Mouse (Mus musculus) cerebellum, adult 11-12 months (tissue): ENCODE results near the gene Patj.
A peak's percentile ranks its signal among the peaks of the same experiment; 100 is the strongest.

Experiments
- DNase-seq: peaks from one replicate; pipeline ENCODE4 v3.0.0; 2022

Patj gene

DNA sequence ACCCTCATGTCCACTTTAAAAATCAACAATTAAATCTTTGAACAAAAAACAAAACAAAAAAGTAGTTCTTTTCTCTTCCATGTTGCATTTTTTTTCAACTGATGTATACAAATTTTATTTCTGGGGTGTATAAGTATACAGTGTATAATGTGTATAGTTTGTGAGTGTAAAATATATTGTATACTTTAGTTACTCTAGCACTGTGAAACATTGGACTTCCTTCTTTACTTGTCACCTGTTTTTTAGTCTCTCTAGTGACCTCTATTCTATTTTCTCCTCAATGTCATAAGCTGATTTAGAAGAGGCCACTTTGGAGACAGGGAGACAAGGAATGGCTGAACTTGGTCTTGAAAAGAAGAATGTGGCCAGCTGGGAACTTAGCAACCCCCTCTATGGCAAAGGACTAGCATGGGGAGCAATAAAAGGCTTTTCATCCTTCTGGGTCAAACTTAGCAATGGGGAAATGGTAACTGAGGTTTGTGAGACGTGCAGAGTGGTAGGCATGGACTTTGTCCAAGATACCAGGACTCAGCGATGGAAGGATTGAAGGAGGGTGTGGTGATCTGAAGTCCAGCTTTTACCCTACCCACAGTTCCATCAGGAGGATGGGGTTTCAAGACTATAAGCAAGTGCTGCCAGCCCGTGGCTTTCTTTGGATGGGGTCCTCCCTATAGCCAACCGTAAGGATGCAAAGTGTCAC lies 54.1 kb downstream of the Patj start:
- no peak for DNase-seq

DNA sequence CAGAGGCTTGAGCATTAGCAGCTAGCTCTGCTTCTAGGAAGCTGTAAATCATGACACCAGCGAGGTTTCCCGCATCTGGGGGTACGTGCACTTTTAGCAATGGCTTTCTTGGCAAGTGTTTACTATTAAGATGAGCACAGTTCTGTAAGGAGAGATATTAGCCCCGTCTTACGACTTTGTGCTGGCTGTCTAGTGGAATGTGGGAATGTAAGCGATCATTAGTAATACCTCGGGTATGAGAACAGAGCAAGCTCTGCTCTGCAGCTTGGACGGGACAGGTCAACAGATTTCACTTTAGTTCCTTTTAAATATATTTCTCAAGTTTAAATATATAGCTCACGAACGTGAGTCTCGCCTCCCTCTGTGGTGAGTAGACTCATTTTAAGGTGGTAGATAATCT lies 54.7 kb downstream of the Patj start:
- DNase-seq: no peak

DNA sequence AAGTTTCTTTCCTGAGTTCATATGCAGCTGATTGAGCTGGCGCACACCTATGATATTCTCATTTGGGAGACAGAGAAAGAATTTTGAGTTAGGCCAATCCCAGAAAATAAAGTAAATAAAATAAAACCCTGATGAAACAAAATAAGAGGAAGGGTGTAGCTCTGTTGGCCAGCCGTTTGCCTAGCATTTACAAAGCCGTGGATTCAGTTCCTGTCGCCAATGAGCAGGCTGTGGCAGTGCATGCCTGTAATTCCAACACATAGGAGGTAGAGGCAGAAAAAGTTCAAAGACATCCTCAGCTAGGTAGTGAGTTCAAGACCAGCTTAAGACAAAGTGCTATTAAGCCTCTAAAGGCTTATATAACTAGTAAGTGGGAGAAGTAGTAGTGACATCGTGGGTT lies 55.2 kb downstream of the Patj start:
- no peak for DNase-seq

DNA sequence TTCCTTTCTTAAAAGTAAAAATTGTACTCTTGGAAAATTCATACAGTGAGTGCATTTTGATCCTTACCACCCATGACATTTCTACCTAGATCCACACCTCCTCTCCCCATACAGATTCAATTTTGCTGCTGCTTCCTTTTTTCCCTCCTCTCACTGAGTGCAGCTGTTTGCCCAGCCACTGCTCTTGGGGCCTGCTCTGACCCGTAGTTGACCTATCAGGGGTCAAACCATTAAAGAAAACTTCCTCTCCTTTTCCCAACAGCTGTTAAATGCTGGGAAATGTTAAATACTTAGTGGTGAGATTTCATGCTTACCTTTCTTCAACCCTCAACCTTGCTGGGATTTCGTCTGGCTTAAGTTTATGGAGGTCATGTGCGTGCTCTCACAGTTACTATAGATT lies 55.7 kb downstream of the Patj start:
- DNase-seq: no peak

DNA sequence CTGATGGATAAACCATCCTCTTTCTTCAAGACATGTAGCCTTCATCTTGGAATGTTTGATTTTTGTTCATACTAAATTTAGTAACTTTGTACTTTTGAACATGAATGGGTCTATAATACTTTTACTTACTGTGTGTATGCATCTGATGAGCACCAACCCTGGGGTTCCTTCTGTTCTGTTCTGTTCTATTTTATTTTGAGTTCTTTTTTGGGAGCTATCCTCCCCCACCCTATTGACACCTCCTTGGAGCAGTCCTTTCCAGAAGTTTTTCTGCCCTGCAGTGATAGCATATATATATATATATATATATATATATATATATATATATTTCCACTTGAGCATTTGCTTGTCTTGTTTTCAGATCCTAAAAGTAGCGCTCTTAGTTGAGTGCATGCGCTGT lies 57.1 kb downstream of the Patj start:
- no peak for DNase-seq

DNA sequence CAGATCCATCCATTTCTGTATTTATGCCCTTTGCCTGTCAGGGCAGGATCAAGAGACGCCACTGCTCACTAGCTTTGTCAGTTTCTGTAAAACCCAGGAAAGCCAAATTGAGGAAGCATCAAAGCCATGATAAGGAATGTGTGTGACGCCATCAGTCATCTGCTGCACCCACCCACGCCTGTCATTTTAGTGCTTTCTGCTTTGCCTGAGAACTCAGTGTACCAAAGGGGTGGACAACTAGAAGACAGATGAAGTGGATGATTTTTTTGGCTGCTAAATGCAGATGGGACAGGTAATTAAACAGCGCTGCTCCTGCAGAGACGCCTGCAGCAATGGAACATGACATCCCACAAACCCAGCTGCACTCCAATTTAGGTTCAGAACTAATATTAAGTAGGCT lies 57.6 kb downstream of the Patj start:
- DNase-seq: peak; percentile 10

DNA sequence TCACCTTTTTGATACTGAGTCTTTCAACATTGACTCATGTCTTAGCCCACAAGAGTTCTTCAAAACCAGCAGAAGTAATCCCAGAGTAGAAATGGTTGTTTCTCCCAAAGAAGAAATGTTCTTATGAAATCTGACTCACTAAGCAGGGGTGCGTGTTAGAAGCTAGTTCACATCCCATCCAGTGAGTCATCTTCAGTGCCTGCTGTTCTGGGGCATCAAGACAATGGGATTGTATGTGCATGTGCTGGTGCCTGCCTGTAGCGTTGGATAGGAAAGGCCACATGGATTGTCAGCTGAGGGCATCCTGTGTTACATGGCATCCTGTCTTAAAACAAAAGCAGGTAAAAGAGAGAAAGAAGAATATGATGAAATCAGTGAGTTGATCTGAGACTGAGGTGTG lies 59.8 kb downstream of the Patj start:
- DNase-seq: no peak

DNA sequence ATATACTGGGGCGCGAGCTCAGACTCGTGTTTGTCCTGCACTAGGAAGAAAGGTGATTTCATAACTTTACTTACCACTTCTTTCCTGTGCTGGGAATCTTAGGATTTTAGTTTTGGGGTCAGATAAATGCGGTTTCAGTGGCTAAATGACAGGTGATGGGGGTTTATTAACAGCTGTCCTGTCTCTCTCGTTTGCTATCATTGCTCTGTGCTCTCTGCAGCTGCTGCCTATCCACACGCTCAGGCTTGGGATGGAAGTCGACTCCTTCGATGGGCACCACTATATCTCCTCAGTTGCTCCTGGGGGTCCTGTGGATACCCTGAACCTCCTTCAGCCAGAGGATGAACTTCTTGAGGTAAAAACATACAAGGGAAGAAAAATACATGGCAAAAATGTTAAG lies 60.3 kb downstream of the Patj start:
- DNase-seq: no peak

DNA sequence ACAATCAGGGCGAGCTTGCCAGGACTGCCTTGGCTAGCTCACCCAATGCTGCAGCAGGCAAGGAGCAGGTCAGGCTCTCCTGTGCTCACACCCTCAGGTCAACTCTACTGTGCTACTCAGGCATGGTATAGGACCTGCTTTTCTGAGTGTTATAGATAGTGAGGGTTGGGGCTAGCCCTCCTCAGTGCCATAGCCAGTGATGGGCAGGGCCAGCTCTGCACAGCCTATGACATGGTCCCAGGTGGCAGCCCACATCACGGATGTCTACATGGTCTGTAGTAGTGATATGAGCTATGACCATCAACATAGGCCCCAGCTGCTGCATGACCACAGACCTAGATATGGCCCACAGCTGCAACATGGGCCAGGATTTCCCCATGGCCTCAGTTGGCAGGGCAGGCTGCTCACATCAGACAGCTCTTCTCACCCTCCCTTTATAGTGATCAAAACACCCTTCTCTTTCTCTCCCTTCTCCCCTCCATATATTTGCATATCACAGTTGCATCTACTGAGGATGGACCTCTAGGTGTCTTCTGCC lies 66.3 kb downstream of the Patj start:
- DNase-seq: no peak

DNA sequence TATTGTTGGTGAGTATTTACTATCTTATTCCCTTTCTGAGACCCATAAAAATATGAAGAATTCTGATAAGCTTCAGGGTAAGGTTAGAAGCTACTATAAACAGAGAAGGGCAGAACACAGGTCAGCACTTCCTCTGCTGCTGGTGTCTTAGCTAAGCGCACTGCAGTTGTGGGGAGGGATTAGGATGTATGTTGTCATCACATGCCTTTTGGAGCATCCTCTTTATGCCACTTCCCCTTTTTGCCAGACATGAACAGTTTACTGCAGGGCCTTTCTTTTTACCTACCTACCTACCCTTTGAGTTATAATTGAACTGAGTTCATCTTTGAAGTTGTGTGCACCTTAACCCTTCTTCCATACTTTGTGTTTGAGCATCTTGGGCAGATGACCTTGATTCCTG lies 69.9 kb downstream of the Patj start:
- DNase-seq: no peak

DNA sequence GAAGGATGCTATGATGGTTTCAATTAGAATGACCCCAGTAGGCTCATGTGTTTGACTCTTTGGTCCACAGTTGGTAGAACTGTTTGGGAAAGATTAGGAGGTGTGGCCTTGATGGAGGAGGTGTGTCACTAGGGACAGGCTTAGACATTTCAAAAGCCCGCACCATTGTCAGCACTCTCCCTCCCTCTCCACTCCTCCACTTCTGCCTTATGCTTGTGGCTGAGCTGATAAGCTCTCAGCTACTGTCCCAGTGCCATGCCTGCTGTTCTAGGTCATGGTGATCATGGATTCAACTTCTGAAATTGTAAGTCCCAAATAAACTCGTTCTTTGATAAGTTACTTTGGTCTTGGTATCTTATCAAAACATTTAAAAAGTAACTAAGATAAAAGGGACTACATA lies 70.3 kb downstream of the Patj start:
- DNase-seq: no peak

DNA sequence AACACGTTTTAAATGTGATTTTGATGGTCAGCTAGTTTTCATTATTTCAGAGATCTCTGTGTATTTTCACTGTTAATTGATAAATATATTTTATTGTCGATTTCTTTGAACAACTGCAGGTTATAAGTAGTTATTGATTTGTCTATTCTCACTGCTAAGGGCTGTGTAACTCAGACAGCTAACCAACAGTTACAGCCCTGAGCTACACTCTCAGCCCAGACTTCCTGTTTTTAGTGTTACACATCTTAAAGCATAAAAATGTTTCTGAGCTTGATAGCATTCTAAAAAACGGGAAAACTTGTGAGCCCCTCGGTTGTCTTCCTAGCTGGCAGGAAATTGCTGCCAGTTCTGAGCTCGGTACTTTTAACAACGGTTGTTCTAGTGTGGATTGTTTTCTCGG lies 75.8 kb downstream of the Patj start:
- no peak for DNase-seq

DNA sequence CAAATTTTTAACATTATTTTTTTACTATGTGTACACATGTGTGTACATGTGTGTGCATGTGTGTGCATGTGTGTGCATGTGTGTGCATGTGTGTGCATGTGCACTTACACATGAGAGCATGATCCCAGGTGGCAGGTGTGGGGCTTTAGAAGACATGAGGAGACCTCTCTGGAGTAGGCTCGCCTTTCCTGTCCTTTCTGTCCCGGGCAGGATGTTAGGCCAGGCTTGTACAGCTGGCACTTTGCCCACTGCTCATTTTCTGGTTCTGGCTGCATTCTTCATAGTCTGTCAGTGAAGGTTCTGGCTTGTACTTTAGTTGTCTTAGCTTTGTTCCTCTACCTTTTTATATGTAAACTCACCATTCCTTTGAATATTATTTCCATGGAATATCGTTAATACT lies 77.9 kb downstream of the Patj start:
- peak; percentile 24 for DNase-seq

DNA sequence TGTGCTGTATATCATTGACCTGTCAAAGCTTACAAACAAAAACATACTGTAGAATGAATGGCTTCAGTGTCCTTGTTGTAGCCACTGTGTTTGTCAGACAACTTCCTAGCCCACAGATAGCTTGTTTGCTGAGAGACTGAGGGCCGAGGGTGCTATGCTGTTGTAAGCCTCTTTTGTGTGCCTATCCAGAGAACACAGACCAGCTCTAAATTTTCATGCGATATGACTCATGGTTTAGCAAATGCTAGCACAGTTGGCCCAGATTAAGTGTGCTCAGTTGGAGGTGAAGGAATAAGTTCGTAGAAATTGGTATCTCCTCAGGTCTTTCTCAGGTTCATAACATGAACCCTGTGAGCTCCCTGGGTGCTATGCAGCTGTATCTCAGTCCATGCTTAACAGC lies 82.4 kb downstream of the Patj start:
- no peak for DNase-seq

DNA sequence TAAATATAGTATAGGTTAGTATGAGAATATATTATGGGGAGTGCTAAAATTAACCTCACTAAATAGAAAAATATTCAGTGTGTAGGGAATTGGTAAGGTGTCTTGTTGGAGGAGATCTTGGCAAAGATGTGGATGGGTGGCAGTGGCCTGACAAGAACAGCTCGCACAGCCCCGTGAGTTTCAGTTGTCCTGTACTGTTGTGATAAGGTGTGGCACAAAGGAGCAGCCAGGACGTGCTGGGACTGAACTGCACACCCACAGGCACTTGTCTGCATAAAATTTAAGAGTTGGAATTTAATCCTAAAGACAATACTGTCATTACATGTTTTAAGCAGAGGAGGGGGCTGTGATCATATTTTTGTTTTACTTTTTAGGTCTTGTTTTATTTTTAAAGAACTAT lies 90.9 kb downstream of the Patj start:
- no peak for DNase-seq

DNA sequence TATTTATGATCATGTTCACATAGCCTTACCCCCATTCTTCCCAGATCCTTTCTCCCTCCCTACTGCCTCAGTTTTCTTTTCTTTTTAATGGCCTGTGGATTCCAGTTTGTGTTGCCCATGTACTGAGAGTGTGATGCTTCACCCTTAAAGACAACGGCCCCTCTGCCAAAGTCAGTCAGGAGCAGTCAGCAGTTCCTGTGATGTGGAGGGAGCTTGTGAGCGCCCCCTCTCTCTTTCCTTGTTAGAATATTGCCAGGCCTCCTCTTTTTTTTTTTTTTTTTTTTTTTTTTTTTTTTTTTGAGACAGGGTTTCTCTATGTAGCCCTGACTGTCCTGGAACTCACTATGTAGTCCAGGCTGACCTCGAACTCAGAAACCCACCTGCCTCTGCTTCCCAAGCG lies 91.3 kb downstream of the Patj start:
- no peak for DNase-seq

DNA sequence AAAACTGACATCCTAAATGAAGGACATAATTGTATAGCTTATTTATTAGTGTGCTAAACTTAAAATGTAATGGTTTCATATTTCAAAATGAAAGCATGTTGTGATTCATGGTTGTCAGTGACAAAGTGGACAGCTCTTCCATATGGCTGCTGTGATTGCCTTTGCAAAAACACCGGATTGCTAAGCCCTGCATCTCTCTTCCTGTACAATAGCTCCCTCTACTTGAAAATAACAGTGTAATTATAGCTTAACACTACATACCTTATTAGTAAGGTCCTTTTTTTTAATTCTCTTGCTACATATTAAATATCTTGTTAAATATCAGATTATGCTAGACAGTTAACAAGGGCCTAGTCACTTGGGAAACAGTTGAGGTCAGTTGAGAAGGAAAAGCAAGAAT lies 93.8 kb downstream of the Patj start:
- no peak for DNase-seq

DNA sequence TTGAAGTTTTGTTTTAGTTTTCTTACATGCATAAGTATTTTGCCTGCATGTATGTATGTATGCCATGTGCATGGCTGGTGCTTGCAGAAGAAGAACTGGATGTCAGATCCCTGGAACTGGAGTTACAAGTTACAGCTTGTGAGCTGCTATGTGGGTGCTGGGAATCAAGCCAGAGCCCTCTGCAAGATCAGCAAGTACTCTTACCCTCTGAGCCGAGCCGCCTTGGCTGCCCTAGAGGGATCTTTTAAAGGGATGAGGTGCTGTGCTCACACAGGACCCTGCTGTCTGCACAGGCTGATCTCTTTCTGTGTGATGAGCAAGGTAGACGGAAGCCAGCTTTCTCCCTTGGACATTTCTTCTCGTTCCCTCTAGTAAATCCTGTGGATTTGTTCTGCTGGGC lies 102.8 kb downstream of the Patj start:
- DNase-seq: no peak

DNA sequence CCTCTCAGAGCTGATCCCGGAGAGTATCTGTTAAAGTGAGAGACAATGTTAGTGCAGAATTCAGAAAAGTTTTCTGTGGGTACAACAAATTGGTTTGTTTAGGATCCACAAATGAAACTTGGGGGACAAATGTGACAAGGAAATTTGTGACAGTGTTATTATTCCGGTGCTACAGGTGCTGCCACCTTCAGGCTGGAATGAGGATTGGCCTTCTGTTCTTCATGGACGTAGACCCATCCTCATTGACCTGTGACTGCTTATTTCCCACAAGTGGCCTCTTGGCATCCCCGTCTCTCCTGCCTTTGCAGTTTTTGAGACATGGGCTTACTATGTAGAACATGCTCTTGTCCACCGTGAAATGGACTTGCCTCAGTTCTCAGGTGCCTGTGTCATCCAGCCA lies 104.6 kb downstream of the Patj start:
- no peak for DNase-seq

DNA sequence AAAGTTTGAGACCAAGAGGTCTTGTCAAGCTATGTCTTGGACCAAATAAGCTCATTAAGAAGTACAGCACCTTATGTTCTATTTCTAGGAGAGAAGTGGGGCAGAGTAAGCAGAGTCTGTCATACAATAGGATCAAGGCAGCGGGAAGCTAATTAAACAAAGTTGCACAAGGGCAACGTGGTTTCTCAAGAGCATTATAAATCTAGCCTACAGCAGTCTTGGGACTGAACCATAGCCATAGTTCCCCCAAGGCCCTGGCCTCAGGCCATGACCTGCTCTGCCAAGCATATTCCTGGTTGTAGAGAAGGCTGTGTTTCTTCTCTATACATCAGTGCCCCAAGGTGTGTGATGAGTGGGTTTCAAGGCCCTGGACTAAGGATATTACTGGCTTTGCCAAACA lies 105.3 kb downstream of the Patj start:
- DNase-seq: peak; percentile 11

DNA sequence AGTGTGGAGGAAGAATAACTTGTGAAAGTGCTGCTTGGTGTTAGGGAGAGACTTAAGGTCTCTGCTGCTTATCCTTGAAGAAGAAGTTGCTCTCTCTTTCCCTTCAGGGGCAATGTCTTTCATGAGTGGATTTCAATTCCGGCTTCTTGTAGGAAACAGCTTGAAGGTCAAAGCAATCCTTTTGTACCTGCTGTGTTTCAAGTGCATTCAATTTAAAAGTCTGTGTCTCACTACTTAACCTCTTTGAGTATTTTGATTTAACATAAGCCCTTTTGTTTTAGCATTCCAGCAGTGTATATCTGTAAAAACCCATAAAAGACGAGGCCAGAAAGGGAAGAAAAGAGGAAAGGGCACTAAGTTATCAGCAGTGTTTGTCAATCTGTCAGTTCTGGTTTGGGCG lies 109.2 kb downstream of the Patj start:
- DNase-seq: no peak

DNA sequence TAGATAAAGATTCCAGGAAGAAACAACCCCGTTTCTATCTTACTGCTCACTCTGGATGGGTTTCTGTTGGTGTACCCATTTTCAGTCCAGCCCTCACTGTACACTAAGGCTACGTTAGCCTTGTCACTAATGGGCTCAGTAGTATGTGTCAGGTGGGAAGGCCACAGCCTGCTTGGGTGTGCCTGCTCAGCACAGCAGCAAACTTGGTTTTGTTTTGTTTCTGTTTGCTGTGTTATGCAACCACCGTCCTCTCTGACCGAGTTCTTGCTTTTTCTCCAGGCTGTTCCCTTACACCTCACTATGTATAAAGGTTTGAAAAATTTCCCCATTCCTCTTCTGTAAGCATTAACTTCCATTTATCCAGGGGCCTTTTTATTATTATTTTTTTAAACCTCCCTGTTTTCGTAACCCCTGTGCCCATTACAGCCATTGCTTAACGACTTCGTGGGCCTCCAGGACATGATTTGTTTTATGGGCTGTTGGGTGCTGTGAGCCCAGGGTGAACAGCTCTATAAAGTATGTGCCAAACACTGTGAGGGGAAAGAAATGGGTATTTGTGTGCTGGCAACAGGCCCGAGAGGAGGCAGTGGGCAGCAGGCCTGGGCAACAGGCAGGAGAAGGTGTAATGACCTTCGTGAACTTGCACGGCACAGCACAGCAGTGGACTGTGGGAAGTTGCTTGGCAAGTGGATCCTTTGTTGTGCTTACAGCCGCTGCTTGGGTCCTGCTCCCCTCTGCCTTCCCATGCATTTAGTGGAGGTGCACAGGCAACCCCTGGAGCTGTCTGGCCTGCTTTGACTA lies 113.1 kb downstream of the Patj start:
- no peak for DNase-seq

DNA sequence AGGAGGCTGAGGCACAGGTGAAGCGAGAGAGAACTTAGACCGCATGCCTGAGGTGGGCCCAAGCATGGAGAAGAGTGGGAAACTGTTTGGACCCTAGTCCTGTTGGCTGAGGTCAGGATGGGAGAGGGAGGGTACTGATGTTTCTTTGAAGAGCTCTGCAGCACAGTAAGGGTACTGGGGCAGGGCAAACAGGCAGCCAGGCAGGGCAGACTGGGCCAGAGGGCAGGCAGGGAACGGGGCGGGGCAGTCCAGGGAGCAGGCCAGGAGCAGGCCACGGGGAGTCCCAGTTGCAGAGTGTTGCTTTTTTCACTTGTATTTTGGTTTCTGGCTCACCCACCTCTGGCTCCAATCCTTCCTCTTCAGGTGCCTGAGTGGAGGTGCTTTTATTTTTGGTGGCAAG lies 114.4 kb downstream of the Patj start:
- no peak for DNase-seq

DNA sequence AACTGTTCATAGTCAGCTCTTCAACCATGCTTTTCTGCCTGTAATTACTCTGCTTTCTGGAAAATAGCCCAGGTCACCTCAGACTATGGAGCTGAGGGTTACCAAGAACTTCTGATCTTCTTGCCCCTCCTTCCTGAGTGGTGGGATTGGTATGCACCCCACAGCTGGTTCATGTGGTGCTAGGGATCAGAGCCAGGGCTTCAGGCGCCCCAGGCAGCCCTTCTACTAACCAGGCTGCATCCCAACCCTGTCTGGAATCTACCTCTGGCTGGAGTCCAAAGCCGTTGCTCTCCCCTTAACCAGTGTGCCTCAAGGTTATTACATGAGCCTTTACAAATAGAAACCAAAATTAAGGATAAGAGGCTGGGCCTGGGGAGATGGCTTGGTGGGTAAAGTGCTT lies 115.7 kb downstream of the Patj start:
- DNase-seq: peak; percentile 8
